Mouse (Mus musculus): ENCODE results near the gene Naa80. TPM values are rescaled to one million over a fixed set of nuclear protein-coding genes. Genes with fewer than 3 reads are reported as not detected.
"Not testable (repeated sequence)": the region's sequence is repeated elsewhere in the genome, so short reads cannot be mapped to it uniquely, and the experiment has no call there.

The Naa80 gene
- polyA plus RNA-seq, 1 experiment from 2014 or later, result 19.9 TPM

- H3K9me3 ChIP-seq (ENCODE audit: control insufficient read depth, low read depth, low read length), result no peaks in the 10 kb centered on the region
- no peaks in the 10 kb centered on the region for H3K27me3 ChIP-seq (ENCODE audit: control insufficient read depth, insufficient read depth, low read length)
- H3K4me1 ChIP-seq (ENCODE audit: control insufficient read depth, insufficient read depth, low read length), result peaks cover 25% of the 10 kb centered on the region
- H3K27ac ChIP-seq (ENCODE audit: low read length), result no peak overlapping the region
- no peak for ATAC-seq (ENCODE audit: insufficient number of reproducible peaks, insufficient read depth, low FRiP score, low read depth)
- H3K9ac ChIP-seq (replicated peaks; ENCODE audit: low read depth, low read length), result no peak overlapping the region
- WGBS, result 90% methylated on average over 22 of the region's 22 CpGs
- peak overlapping the region; percentile 83 for H3K4me2 ChIP-seq (replicated peaks; ENCODE audit: low read depth, low read length)
- H3K36me3 ChIP-seq (ENCODE audit: control insufficient read depth, insufficient read depth, low read length), result peaks cover 29% of the 10 kb centered on the region
- 0 out of 2 replicates have a peak overlapping the region, but pooled peaks have one; percentile 6 for H3K4me3 ChIP-seq (ENCODE audit: low read depth, low read length)
These were observed 7.0 kb upstream of the Naa80 start for GRCm38 (mm10) chr9:107571534-107572326.

- peaks cover 29% of the 10 kb centered on the region for H3K36me3 ChIP-seq (ENCODE audit: control insufficient read depth, insufficient read depth, low read length)
- peaks cover 29% of the 10 kb centered on the region for H3K4me1 ChIP-seq (ENCODE audit: control insufficient read depth, insufficient read depth, low read length)
- no peaks in the 10 kb centered on the region for H3K9me3 ChIP-seq (ENCODE audit: control insufficient read depth, low read depth, low read length)
- no peak for ATAC-seq (ENCODE audit: insufficient number of reproducible peaks, insufficient read depth, low FRiP score, low read depth)
- no peak overlapping the region for H3K4me2 ChIP-seq (replicated peaks; ENCODE audit: low read depth, low read length)
- no peak overlapping the region for H3K4me3 ChIP-seq (ENCODE audit: low read depth, low read length)
- 100% methylated on average over 2 of the region's 2 CpGs for WGBS
- no peaks in the 10 kb centered on the region for H3K27me3 ChIP-seq (ENCODE audit: control insufficient read depth, insufficient read depth, low read length)
- H3K9ac ChIP-seq (replicated peaks; ENCODE audit: low read depth, low read length), result no peak overlapping the region
- H3K27ac ChIP-seq (ENCODE audit: low read length), result no peak overlapping the region
These were observed 6.4 kb upstream of the Naa80 start for GRCm38 (mm10) chr9:107572327-107572662.

- not testable (repeated sequence) for H3K27ac ChIP-seq (ENCODE audit: low read length); ATAC-seq (ENCODE audit: insufficient number of reproducible peaks, insufficient read depth, low FRiP score, low read depth); H3K9ac ChIP-seq (replicated peaks; ENCODE audit: low read depth, low read length); H3K9me3 ChIP-seq (ENCODE audit: control insufficient read depth, low read depth, low read length); H3K27me3 ChIP-seq (ENCODE audit: control insufficient read depth, insufficient read depth, low read length); H3K4me3 ChIP-seq (ENCODE audit: low read depth, low read length); H3K4me2 ChIP-seq (replicated peaks; ENCODE audit: low read depth, low read length)
- peaks cover 29% of the 10 kb centered on the region for H3K36me3 ChIP-seq (ENCODE audit: control insufficient read depth, insufficient read depth, low read length)
- WGBS, result 87% methylated on average over 6 of the region's 6 CpGs
- peaks cover 28% of the 10 kb centered on the region for H3K4me1 ChIP-seq (ENCODE audit: control insufficient read depth, insufficient read depth, low read length)
These were observed 4.9 kb upstream of the Naa80 start for GRCm38 (mm10) chr9:107573774-107574173.

- H3K4me2 ChIP-seq (replicated peaks; ENCODE audit: low read depth, low read length), result no peak overlapping the region
- peak overlapping the region; percentile 80 for H3K27ac ChIP-seq (ENCODE audit: low read length)
- no peak overlapping the region for H3K9ac ChIP-seq (replicated peaks; ENCODE audit: low read depth, low read length)
- WGBS, result 68% methylated on average over 14 of the region's 14 CpGs
- peaks cover 23% of the 10 kb centered on the region for H3K36me3 ChIP-seq (ENCODE audit: control insufficient read depth, insufficient read depth, low read length)
- peaks cover 23% of the 10 kb centered on the region for H3K4me1 ChIP-seq (ENCODE audit: control insufficient read depth, insufficient read depth, low read length)
- ATAC-seq (ENCODE audit: insufficient number of reproducible peaks, insufficient read depth, low FRiP score, low read depth), result peak; percentile 70
- H3K4me3 ChIP-seq (ENCODE audit: low read depth, low read length), result no peak overlapping the region
- H3K9me3 ChIP-seq (ENCODE audit: control insufficient read depth, low read depth, low read length), result no peaks in the 10 kb centered on the region
- H3K27me3 ChIP-seq (ENCODE audit: control insufficient read depth, insufficient read depth, low read length), result no peaks in the 10 kb centered on the region
These were observed 2.9 kb upstream of the Naa80 start for GRCm38 (mm10) chr9:107575579-107576356.

- Histone ChIP-seq H3K27me3 (ENCODE audit: control insufficient read depth, insufficient read depth, low read length) (no peaks in the 10 kb centered on the region), H3K9ac (replicated peaks; ENCODE audit: low read depth, low read length) (peak within 1 kb of the TSS; percentile 1; the same call in 1 of the 2 replicates), H3K36me3 (ENCODE audit: control insufficient read depth, insufficient read depth, low read length) (peaks cover 22% of the 10 kb centered on the region), H3K27ac (ENCODE audit: low read length) (peak within 1 kb of the TSS; percentile 80), H3K4me1 (ENCODE audit: control insufficient read depth, insufficient read depth, low read length) (peaks cover 20% of the 10 kb centered on the region), H3K4me3 (ENCODE audit: low read depth, low read length) (peak within 1 kb of the TSS; percentile 25), H3K4me2 (replicated peaks; ENCODE audit: low read depth, low read length) (peak within 1 kb of the TSS; percentile 39), H3K9me3 (ENCODE audit: control insufficient read depth, low read depth, low read length) (no peaks in the 10 kb centered on the region)
- peak; percentile 72 for ATAC-seq (ENCODE audit: insufficient number of reproducible peaks, insufficient read depth, low FRiP score, low read depth)
- WGBS, result 16% methylated on average over 16 of the region's 16 CpGs
These were observed 2.2 kb upstream of the Naa80 start, which contains the start of gene Hyal1 for GRCm38 (mm10) chr9:107576357-107577107. Gene Hyal1 (plus strand): TSS chr9:107576927.

- H3K4me3 ChIP-seq (ENCODE audit: low read depth, low read length), result no peak overlapping the region; the same call in 1 of the 2 replicates
- 91% methylated on average over 10 of the region's 10 CpGs for WGBS
- H3K9ac ChIP-seq (replicated peaks; ENCODE audit: low read depth, low read length), result no peak overlapping the region
- no peak for ATAC-seq (ENCODE audit: insufficient number of reproducible peaks, insufficient read depth, low FRiP score, low read depth)
- no peaks in the 10 kb centered on the region for H3K27me3 ChIP-seq (ENCODE audit: control insufficient read depth, insufficient read depth, low read length)
- H3K27ac ChIP-seq (ENCODE audit: low read length), result no peak overlapping the region; the same call in 1 of the 2 replicates
- H3K4me2 ChIP-seq (replicated peaks; ENCODE audit: low read depth, low read length), result peak overlapping the region; percentile 39; the same call in 1 of the 2 replicates
- no peaks in the 10 kb centered on the region for H3K9me3 ChIP-seq (ENCODE audit: control insufficient read depth, low read depth, low read length)
- H3K4me1 ChIP-seq (ENCODE audit: control insufficient read depth, insufficient read depth, low read length), result peaks cover 23% of the 10 kb centered on the region
- peaks cover 9% of the 10 kb centered on the region; the same call in 1 of the 2 replicates for H3K36me3 ChIP-seq (ENCODE audit: control insufficient read depth, insufficient read depth, low read length)
These were observed 816 bp upstream of the Naa80 start for GRCm38 (mm10) chr9:107577871-107578270.

GRCm38 (mm10) chr9:107579023-107579900 is 575 bp downstream of the Naa80 start:
- Histone ChIP-seq H3K27ac (ENCODE audit: low read length) (no peak overlapping the region; the same call in 1 of the 2 replicates), H3K27me3 (ENCODE audit: control insufficient read depth, insufficient read depth, low read length) (no peaks in the 10 kb centered on the region), H3K9me3 (ENCODE audit: control insufficient read depth, low read depth, low read length) (no peaks in the 10 kb centered on the region), H3K4me2 (replicated peaks; ENCODE audit: low read depth, low read length) (peak overlapping the region; percentile 94; the same call in 1 of the 2 replicates), H3K4me3 (ENCODE audit: low read depth, low read length) (no peak overlapping the region), H3K9ac (replicated peaks; ENCODE audit: low read depth, low read length) (no peak overlapping the region), H3K36me3 (ENCODE audit: control insufficient read depth, insufficient read depth, low read length) (no peaks in the 10 kb centered on the region; the same call in 1 of the 2 replicates), H3K4me1 (ENCODE audit: control insufficient read depth, insufficient read depth, low read length) (peaks cover 23% of the 10 kb centered on the region)
- no peak for ATAC-seq (ENCODE audit: insufficient number of reproducible peaks, insufficient read depth, low FRiP score, low read depth)
- 92% methylated on average over 14 of the region's 14 CpGs for WGBS
